Mouse (Mus musculus) thymus, adult 2 months (tissue): Measurements from ENCODE around the gene Pgam1.
"Not testable (repeated sequence)": the region's sequence is repeated elsewhere in the genome, so short reads cannot be mapped to it uniquely, and the experiment has no call there.

ENCODE experiments used
- CTCF ChIP-seq: fragments of 200-500 bp; IDR thresholded peaks from 2 replicates; pipeline ENCODE4 v1.5.1; 2012; ENCODE audit warnings: mild to moderate bottlenecking, control low read depth, low read length, moderate library complexity, borderline replicate concordance; ENCODE audit not compliant: control insufficient read depth, poor library complexity, insufficient read depth; ENCODE audit errors: extremely low read depth
- POLR2A ChIP-seq: fragments of 200-500 bp; IDR thresholded peaks from 2 replicates; pipeline ENCODE4 v1.6.1; 2012; ENCODE audit warnings: mild to moderate bottlenecking, low read length, control low read depth, moderate library complexity; ENCODE audit not compliant: control insufficient read depth, poor library complexity, insufficient read depth; ENCODE audit errors: extremely low read depth

DNA sequence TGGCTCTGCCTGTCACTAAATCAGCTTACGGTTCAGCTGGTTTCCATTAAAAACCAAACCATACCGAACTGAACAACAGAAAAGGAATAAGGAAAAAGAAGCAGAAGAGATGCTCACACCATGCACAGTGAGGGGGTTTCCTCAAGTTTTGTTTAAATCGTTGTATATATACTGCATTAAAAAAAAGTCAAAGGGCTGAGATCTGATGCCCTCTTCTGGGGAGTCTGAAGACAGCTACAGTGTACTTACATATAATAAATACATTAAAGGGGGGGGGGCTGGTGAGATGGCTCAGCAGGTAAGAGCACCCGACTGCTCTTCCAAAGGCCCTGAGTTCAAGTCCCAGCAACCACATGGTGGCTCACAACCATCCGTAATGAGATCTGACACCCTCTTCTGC, 41.8 kb upstream of the Pgam1 start:
- TF ChIP-seq POLR2A, CTCF: not testable (repeated sequence)
